8 mouse cellular contexts compared by ENCODE assay signal in genomic region chr6:88901947-88902820, GRCm38 (mm10). TPM values are rescaled to one million over a fixed set of nuclear protein-coding genes. Genes with fewer than 3 reads are reported as not detected.
DNase-seq lines count a peak whose midpoint lies in the region; ATAC-seq lines count a peak whose summit lies in the region.

Tpra1 (plus strand) TSS chr6:88902251.

- peak; percentile 99 for DNase-seq in adipocyte (ENCODE audit: low spot score)
- peak; percentile 95 for DNase-seq in embryo, embryonic 10 days (ENCODE audit: low spot score)
- peak; percentile 96 for DNase-seq in gastrocnemius, postnatal 14 days
- peak; percentile 94 to 97 for DNase-seq in left cerebral cortex, postnatal 10 days (ENCODE audit: extremely low spot score in 1 of 2, low spot score in 2 of 2)
- DNase-seq in right cerebral cortex, postnatal 25 days = peak; percentile 94
- DNase-seq in urinary bladder, postnatal 4 days (ENCODE audit: low spot score in 2 of 2) = peak; percentile 91 to 92

- ATAC-seq in inflammation-experienced regulatory T-cells, adult 6 months = peak; percentile 88
- peak; percentile 80 for ATAC-seq in megakaryocyte-erythroid progenitor cell, adult 5-6 weeks (replicated peaks; ENCODE audit: low FRiP score, low TSS enrichment, poor library complexity, severe bottlenecking)

- intact Hi-C loops in gastrocnemius, postnatal 14 days (cut with DNase I; ENCODE audit: low total_unique reads) = no loop called here
- intact Hi-C loops in left cerebral cortex, postnatal 10 days (cut with DNase I) = no loop called here

RNA-seq across cellular contexts. Expression of gene Tpra1, which starts in this region (rescaled TPM):
- total RNA-seq in gastrocnemius, postnatal 14 days (2021) = 10 to 100 TPM; 21.5 to 24.1 TPM
- 10 to 100 TPM; 46.5 to 64.8 (median 52.8) TPM for polyA plus RNA-seq in inflammation-experienced regulatory T-cells, adult 6 months (2017; shearing (Covaris generic))
- 10 to 100 TPM; 34.2 to 34.9 TPM for total RNA-seq in left cerebral cortex, postnatal 10 days (2021)
- total RNA-seq in megakaryocyte-erythroid progenitor cell, adult 5-6 weeks (2014; fragmentation: Nextera tagmentation) = 31.4 and 39.7 TPM in 2 replicates
- total RNA-seq in megakaryocyte-erythroid progenitor cell, adult 5-6 weeks (2017) = 25.6 and 27.6 TPM in 2 replicates

Comparison
In these comparisons a context has a peak if more than half of its experiments do, and no peak if none do; other contexts are left out.
1. Peak in every context shown above with its lines: DNase-seq and ATAC-seq.